Mouse (Mus musculus) lung, postnatal 0 days (tissue): ENCODE measurements around the gene Rpsa.

ENCODE experiments used
- CTCF ChIP-seq: IDR thresholded peaks from 2 replicates; pipeline ENCODE4 v1.5.1; 2016; ENCODE audit warnings: antibody characterized with exemption, mild to moderate bottlenecking
- EP300 ChIP-seq: IDR thresholded peaks from 2 replicates; pipeline ENCODE4 v1.6.1; 2016; ENCODE audit warnings: antibody characterized with exemption, mild to moderate bottlenecking, control low read depth

DNA sequence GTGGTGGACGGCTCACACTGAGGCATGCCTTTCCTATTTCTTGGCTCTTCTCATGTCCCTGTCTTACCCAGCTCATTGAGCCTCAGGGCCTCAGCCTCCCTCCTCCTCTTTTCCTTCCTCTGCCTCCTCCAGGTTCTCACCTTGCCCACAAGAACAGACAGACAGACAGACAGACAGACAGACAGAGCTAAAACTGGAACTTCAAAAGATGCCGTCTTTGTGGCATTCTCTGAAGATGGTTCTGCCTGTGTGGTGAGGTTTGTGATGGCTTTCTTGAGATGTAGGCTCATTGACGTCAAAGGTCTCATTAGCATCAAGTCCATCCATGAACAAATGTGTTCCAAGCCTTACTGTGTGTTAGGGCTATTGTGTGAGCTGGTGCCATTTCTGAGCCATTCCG is 44.8 kb upstream of the Rpsa start:
- TF ChIP-seq EP300 = no peak
- TF ChIP-seq CTCF = no peak
